Mouse (Mus musculus) gastrocnemius, adult 8-10 months (tissue): ENCODE results near the gene Atp6v0c. TPM values are rescaled to one million over a fixed set of nuclear protein-coding genes. Genes with fewer than 3 reads are reported as not detected.

Source experiments
- total RNA-seq, 4 experiments: library from RNA; stranded (reverse); gene quantifications; 2 replicates each; pipeline ENCODE4 v1.2.4; 2022

The Atp6v0c gene
- total RNA-seq, 4 experiments from 2014 or later, result 152 to 173 (median 158) TPM

Other genes starting within 250 kb of the Atp6v0c start
- gene Sbp, start 228.0 kb downstream of the Atp6v0c start, total RNA-seq, result not detected
- not detected for gene Sbpl, start 214.4 kb downstream of the Atp6v0c start, total RNA-seq
- gene Prss30, start 189.1 kb downstream of the Atp6v0c start, total RNA-seq, result not detected
- not detected for gene Prss22, start 171.6 kb downstream of the Atp6v0c start, total RNA-seq
- not detected for gene Prss27, start 131.6 kb downstream of the Atp6v0c start, total RNA-seq
- gene Kctd5, start 96.2 kb downstream of the Atp6v0c start, total RNA-seq, result 1 to 10 TPM; 5.8 to 8.0 (median 6.1) TPM
- gene Pdpk1, start 18.8 kb downstream of the Atp6v0c start, total RNA-seq, result 10 to 100 TPM; 36.6 to 43.2 (median 39.8) TPM
- gene Amdhd2, start 5.9 kb downstream of the Atp6v0c start, total RNA-seq, result 10 to 100 TPM in 2 of 4 experiments, 1 to 10 TPM in 2; 9.4 to 12.8 (median 10.3) TPM
- gene Tbc1d24, start 35.9 kb upstream of the Atp6v0c start, total RNA-seq, result 1 to 10 TPM; 4.8 to 7.0 (median 5.8) TPM
- gene Ntn3, start 39.8 kb upstream of the Atp6v0c start, total RNA-seq, result under 1 TPM; 0.19 to 0.53 (median 0.42) TPM
- gene Tedc2, start 51.1 kb upstream of the Atp6v0c start, total RNA-seq, result 1 to 10 TPM; 1.1 to 1.5 (median 1.3) TPM
- under 1 TPM; 0.10 to 0.48 (median 0.32) TPM for gene Ccnf, start 81.8 kb upstream of the Atp6v0c start, total RNA-seq
- gene Abca17, start 181.4 kb upstream of the Atp6v0c start, total RNA-seq, result not detected
- 1 to 10 TPM; 5.7 to 6.7 (median 6.4) TPM for gene Abca3, start 182.2 kb upstream of the Atp6v0c start, total RNA-seq
- gene Rnps1, start 244.9 kb upstream of the Atp6v0c start, total RNA-seq, result 10 to 100 TPM; 51.0 to 54.1 (median 52.4) TPM